Mouse (Mus musculus) heart, adult 2 months (tissue): Measurements from ENCODE around the gene Mov10l1.

ENCODE experiments used
- CTCF ChIP-seq: fragments of 200-600 bp; IDR thresholded peaks from 2 replicates; pipeline ENCODE4 v1.8.1; 2022; ENCODE audit warnings: antibody characterized with exemption, mild to moderate bottlenecking, moderate library complexity
- EP300 ChIP-seq: fragments of 200-500 bp; IDR thresholded peaks from 2 replicates; pipeline ENCODE4 v1.6.1; 2011; ENCODE audit warnings: low read depth, low read length, control low read depth; ENCODE audit not compliant: insufficient read depth
- POLR2A ChIP-seq: fragments of 200-500 bp; IDR thresholded peaks from 2 replicates; pipeline ENCODE4 v1.6.1; 2011; ENCODE audit warnings: mild to moderate bottlenecking, low read depth, low read length, control low read depth; ENCODE audit not compliant: insufficient read depth

DNA sequence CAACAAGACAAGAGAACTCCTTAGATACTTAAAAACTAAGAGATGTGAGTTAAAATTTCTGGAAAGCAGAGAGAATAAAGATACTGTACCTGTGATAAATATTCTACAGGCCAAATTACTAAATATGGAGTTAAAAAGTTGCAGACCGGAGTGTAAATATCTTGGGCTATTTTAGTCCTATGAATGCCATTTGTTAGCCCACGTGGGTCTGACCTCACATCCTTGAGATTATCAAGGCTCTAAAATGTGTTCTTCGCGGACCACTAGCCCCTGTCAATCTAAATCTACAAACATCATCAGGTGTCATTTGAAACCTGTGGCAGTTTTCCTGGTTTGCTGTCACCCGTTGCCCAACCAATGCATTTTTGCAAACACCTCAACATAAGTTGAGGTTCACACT lies 39.9 kb upstream of the Mov10l1 start:
- no peak for TF ChIP-seq POLR2A
- no peak for TF ChIP-seq EP300
- no peak for TF ChIP-seq CTCF
